Mouse (Mus musculus): ENCODE measurements around the gene Lrrc1. TPM values are rescaled to one million over a fixed set of nuclear protein-coding genes. Genes with fewer than 3 reads are reported as not detected.
"Not testable (repeated sequence)": the region's sequence is repeated elsewhere in the genome, so short reads cannot be mapped to it uniquely, and the experiment has no call there.

Gene Lrrc1
- polyA plus RNA-seq, 1 experiment, result 4.4 TPM

GRCm38 (mm10) chr9:77583302-77583701 is 38.6 kb upstream of the Lrrc1 start:
- TF ChIP-seq CTCF (IDR thresholded peaks at IDR 0.05; ENCODE audit: control insufficient read depth, insufficient read depth, insufficient read length) (no peak), MYOD1 (IDR thresholded peaks at IDR 0.05; ENCODE audit: control insufficient read depth, insufficient read length, low read depth) (no peak), MYOG (IDR thresholded peaks at IDR 0.05; ENCODE audit: control insufficient read depth, extremely low read depth, insufficient read length) (no peak), FOSL1 (IDR thresholded peaks at IDR 0.05; ENCODE audit: insufficient read depth, low read length, poor library complexity, severe bottlenecking) (no peak), USF1 (IDR thresholded peaks at IDR 0.05; ENCODE audit: low read depth) (no peak), CEBPB (IDR thresholded peaks at IDR 0.05; ENCODE audit: low read depth) (no peak), MAX (IDR thresholded peaks at IDR 0.05) (no peak)
- H3K36me3 ChIP-seq (ENCODE audit: control insufficient read depth, insufficient read depth), result no peaks in the 10 kb centered on the region
- no peak overlapping the region for H3ac ChIP-seq (ENCODE audit: control insufficient read depth, insufficient read length, low read depth)
- no peaks in the 10 kb centered on the region for H3K79me3 ChIP-seq (ENCODE audit: low read depth)
- peaks cover 9% of the 10 kb centered on the region for H3K27me3 ChIP-seq (ENCODE audit: control insufficient read depth, insufficient read depth, insufficient read length)
- H3K79me2 ChIP-seq (ENCODE audit: control insufficient read depth, insufficient read depth), result no peaks in the 10 kb centered on the region
- no peak overlapping the region for H3K4me3 ChIP-seq (ENCODE audit: insufficient read depth, poor library complexity, severe bottlenecking)

DNA sequence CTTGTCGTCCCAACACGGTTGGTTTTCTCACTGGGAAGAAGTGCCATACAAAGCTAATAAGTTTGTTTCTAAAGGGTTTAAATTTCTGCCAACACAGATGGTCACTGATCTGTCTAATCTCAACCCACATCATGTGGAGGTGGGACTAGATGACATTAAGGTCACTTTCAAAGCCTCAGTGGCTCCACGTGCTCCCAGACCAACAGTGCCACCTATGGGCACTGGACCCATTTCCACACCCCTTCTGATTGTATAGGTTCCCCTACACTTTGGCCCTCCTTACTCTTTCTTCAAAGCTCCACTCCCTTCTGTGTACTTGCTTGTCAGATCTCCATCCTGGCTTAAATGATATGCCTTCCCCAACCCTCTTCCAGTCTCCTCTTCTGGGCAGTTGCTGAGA is 35.2 kb upstream of the Lrrc1 start:
- peaks cover 9% of the 10 kb centered on the region for H3K27me3 ChIP-seq (ENCODE audit: control insufficient read depth, insufficient read depth, insufficient read length)
- no peak overlapping the region for H3K4me3 ChIP-seq (ENCODE audit: insufficient read depth, poor library complexity, severe bottlenecking)
- no peak overlapping the region for H3ac ChIP-seq (ENCODE audit: control insufficient read depth, insufficient read length, low read depth)
- no peaks in the 10 kb centered on the region for H3K36me3 ChIP-seq (ENCODE audit: control insufficient read depth, insufficient read depth)
- TF ChIP-seq MYOG (IDR thresholded peaks at IDR 0.05; ENCODE audit: control insufficient read depth, extremely low read depth, insufficient read length) (no peak), MYOD1 (IDR thresholded peaks at IDR 0.05; ENCODE audit: control insufficient read depth, insufficient read length, low read depth) (no peak)
- no peaks in the 10 kb centered on the region for H3K79me3 ChIP-seq (ENCODE audit: low read depth)
- no peaks in the 10 kb centered on the region for H3K79me2 ChIP-seq (ENCODE audit: control insufficient read depth, insufficient read depth)

DNA sequence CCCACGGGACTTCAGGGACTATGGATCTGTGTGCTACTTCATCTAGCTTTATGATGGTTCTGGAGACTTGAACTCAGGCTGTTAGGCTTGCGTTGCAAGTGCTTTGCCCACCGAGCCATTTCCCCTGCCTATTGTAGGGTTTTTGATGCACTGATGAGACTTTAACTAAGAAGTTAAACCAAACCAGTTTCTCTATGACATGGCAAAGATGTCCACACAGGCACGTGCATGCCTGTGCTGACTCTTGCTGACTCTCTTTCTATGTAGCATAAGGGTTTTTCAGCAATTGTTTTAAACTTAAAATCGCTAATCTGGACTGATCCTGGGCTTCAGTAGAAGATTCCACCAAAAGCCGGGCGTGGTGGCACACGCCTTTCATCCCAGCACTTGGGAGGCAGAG is 33.3 kb upstream of the Lrrc1 start:
- Histone ChIP-seq H3K4me3 (ENCODE audit: insufficient read depth, poor library complexity, severe bottlenecking) (no peak overlapping the region), H3K36me3 (ENCODE audit: control insufficient read depth, insufficient read depth) (no peaks in the 10 kb centered on the region), H3K79me2 (ENCODE audit: control insufficient read depth, insufficient read depth) (no peaks in the 10 kb centered on the region), H3K27me3 (ENCODE audit: control insufficient read depth, insufficient read depth, insufficient read length) (peaks cover 5% of the 10 kb centered on the region), H3ac (ENCODE audit: control insufficient read depth, insufficient read length, low read depth) (no peak overlapping the region), H3K79me3 (ENCODE audit: low read depth) (no peaks in the 10 kb centered on the region)
- TF ChIP-seq USF1 (IDR thresholded peaks at IDR 0.05; ENCODE audit: low read depth), result no peak
- TF ChIP-seq MYOG (IDR thresholded peaks at IDR 0.05; ENCODE audit: control insufficient read depth, extremely low read depth, insufficient read length), result no peak
- TF ChIP-seq MAX (IDR thresholded peaks at IDR 0.05), result no peak
- TF ChIP-seq FOSL1 (IDR thresholded peaks at IDR 0.05; ENCODE audit: insufficient read depth, low read length, poor library complexity, severe bottlenecking), result no peak
- TF ChIP-seq CEBPB (IDR thresholded peaks at IDR 0.05; ENCODE audit: low read depth), result no peak

DNA sequence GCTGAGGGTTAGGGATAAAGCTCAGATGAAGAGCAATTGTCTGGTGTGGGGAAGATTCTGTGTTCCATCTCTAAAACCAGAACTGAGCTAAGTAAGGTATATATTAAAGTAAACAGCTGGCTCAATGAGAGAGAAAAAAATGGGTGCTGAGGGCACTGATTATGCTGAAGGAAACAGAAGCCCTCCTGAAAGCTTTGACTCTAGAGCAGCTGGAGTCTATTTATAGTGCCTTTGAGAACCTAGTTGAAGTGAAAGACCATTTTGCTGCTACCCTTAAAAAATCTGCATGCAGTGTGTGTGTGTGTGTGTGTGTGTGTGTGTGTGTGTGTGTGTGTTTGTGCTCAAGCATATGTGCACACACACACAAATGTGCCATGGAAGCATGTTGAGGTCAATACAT is 32.7 kb upstream of the Lrrc1 start:
- Histone ChIP-seq H3K27me3 (ENCODE audit: control insufficient read depth, insufficient read depth, insufficient read length) (peaks cover 5% of the 10 kb centered on the region), H3K79me3 (ENCODE audit: low read depth) (no peaks in the 10 kb centered on the region), H3K4me3 (ENCODE audit: insufficient read depth, poor library complexity, severe bottlenecking) (no peak overlapping the region), H3K79me2 (ENCODE audit: control insufficient read depth, insufficient read depth) (no peaks in the 10 kb centered on the region), H3K36me3 (ENCODE audit: control insufficient read depth, insufficient read depth) (no peaks in the 10 kb centered on the region), H3ac (ENCODE audit: control insufficient read depth, insufficient read length, low read depth) (no peak overlapping the region)
- TF ChIP-seq MYOD1 (IDR thresholded peaks at IDR 0.05; ENCODE audit: control insufficient read depth, insufficient read length, low read depth), result no peak

- Histone ChIP-seq H3K79me3 (ENCODE audit: low read depth) (no peaks in the 10 kb centered on the region), H3ac (ENCODE audit: control insufficient read depth, insufficient read length, low read depth) (no peak overlapping the region), H3K27me3 (ENCODE audit: control insufficient read depth, insufficient read depth, insufficient read length) (no peaks in the 10 kb centered on the region), H3K36me3 (ENCODE audit: control insufficient read depth, insufficient read depth) (no peaks in the 10 kb centered on the region), H3K4me3 (ENCODE audit: insufficient read depth, poor library complexity, severe bottlenecking) (no peak overlapping the region), H3K79me2 (ENCODE audit: control insufficient read depth, insufficient read depth) (no peaks in the 10 kb centered on the region)
- TF ChIP-seq MYOG (IDR thresholded peaks at IDR 0.05; ENCODE audit: control insufficient read depth, extremely low read depth, insufficient read length) (no peak), CEBPB (IDR thresholded peaks at IDR 0.05; ENCODE audit: low read depth) (no peak), MYOD1 (IDR thresholded peaks at IDR 0.05; ENCODE audit: control insufficient read depth, insufficient read length, low read depth) (no peak), USF1 (IDR thresholded peaks at IDR 0.05; ENCODE audit: low read depth) (no peak), CTCF (IDR thresholded peaks at IDR 0.05; ENCODE audit: control insufficient read depth, insufficient read depth, insufficient read length) (no peak)
Measured at GRCm38 (mm10) chr9:77576320-77576719, 31.6 kb upstream of the Lrrc1 start.

DNA sequence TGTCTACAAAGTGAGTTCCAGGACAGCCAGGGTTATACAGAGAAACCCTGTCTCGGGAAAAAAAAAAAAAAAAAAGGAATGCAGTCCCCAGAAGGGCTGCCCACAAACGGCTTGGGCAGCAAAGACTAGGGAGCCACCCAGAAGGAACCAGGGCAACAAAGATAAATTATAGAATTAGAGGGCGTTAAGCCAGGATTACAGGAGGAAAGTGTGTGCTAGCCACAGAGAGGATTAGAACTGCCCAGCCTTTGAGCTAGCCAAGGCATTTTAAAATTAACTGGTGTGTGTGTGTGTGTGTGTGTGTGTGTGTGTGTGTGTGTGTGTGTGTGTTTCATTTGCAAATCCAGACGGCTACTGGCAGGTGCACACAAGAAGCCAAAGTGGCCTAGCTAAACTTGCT is 30.3 kb upstream of the Lrrc1 start:
- H3ac ChIP-seq (ENCODE audit: control insufficient read depth, insufficient read length, low read depth); H3K36me3 ChIP-seq (ENCODE audit: control insufficient read depth, insufficient read depth); H3K27me3 ChIP-seq (ENCODE audit: control insufficient read depth, insufficient read depth, insufficient read length); H3K4me3 ChIP-seq (ENCODE audit: insufficient read depth, poor library complexity, severe bottlenecking); H3K79me2 ChIP-seq (ENCODE audit: control insufficient read depth, insufficient read depth); H3K79me3 ChIP-seq (ENCODE audit: low read depth): not testable (repeated sequence)

- TF ChIP-seq CTCF (IDR thresholded peaks at IDR 0.05; ENCODE audit: control insufficient read depth, insufficient read depth, insufficient read length) (no peak), MYOD1 (IDR thresholded peaks at IDR 0.05; ENCODE audit: control insufficient read depth, insufficient read length, low read depth) (no peak), MYOG (IDR thresholded peaks at IDR 0.05; ENCODE audit: control insufficient read depth, extremely low read depth, insufficient read length) (no peak), CEBPB (IDR thresholded peaks at IDR 0.05; ENCODE audit: low read depth) (no peak), FOSL1 (IDR thresholded peaks at IDR 0.05; ENCODE audit: insufficient read depth, low read length, poor library complexity, severe bottlenecking) (no peak), USF1 (IDR thresholded peaks at IDR 0.05; ENCODE audit: low read depth) (no peak), MAX (IDR thresholded peaks at IDR 0.05) (no peak)
- Histone ChIP-seq H3K36me3 (ENCODE audit: control insufficient read depth, insufficient read depth) (no peaks in the 10 kb centered on the region), H3K27me3 (ENCODE audit: control insufficient read depth, insufficient read depth, insufficient read length) (no peaks in the 10 kb centered on the region)
Measured at GRCm38 (mm10) chr9:77571851-77572250, 27.2 kb upstream of the Lrrc1 start.

More at GRCm38 (mm10) chr9:77571851-77572250, 27.2 kb upstream of the Lrrc1 start:
- H3ac ChIP-seq (ENCODE audit: control insufficient read depth, insufficient read length, low read depth), result no peak overlapping the region
- no peaks in the 10 kb centered on the region for H3K79me2 ChIP-seq (ENCODE audit: control insufficient read depth, insufficient read depth)
- H3K79me3 ChIP-seq (ENCODE audit: low read depth), result no peaks in the 10 kb centered on the region
- H3K4me3 ChIP-seq (ENCODE audit: insufficient read depth, poor library complexity, severe bottlenecking), result no peak overlapping the region
